Mouse (Mus musculus): ENCODE measurements around the gene Foxf1.

The Foxf1 gene

GRCm38 (mm10) chr8:121084210-121084951 lies at the start of gene Foxf1:
Foxf1 (plus strand) TSS chr8:121084386.
- no peak for DNase-seq

GRCm38 (mm10) chr8:121035611-121036010 lies 48.6 kb upstream of the Foxf1 start:
- DNase-seq = no peak

- DNase-seq = no peak
Measured at GRCm38 (mm10) chr8:121043719-121044440, 40.3 kb upstream of the Foxf1 start.

- DNase-seq = no peak
Measured at GRCm38 (mm10) chr8:121047441-121047840, 36.7 kb upstream of the Foxf1 start.

- no peak for DNase-seq
Measured at GRCm38 (mm10) chr8:121058081-121058480, 26.1 kb upstream of the Foxf1 start.

GRCm38 (mm10) chr8:121059098-121059497 lies 25.1 kb upstream of the Foxf1 start:
- DNase-seq = no peak

- DNase-seq = no peak
Measured at GRCm38 (mm10) chr8:121062521-121062920, 21.7 kb upstream of the Foxf1 start.

- DNase-seq = no peak
Measured at GRCm38 (mm10) chr8:121063649-121064048, 20.5 kb upstream of the Foxf1 start.

GRCm38 (mm10) chr8:121071454-121071853 lies 12.7 kb upstream of the Foxf1 start:
- no peak for DNase-seq

- DNase-seq = no peak
Measured at GRCm38 (mm10) chr8:121072406-121073130, 11.6 kb upstream of the Foxf1 start.

GRCm38 (mm10) chr8:121073174-121074107 lies 10.7 kb upstream of the Foxf1 start:
- no peak for DNase-seq

- no peak for DNase-seq
Measured at GRCm38 (mm10) chr8:121074108-121074847, 9.9 kb upstream of the Foxf1 start.

GRCm38 (mm10) chr8:121074848-121075145 lies 9.4 kb upstream of the Foxf1 start:
- DNase-seq = no peak

- DNase-seq = no peak
Measured at GRCm38 (mm10) chr8:121075936-121076335, 8.2 kb upstream of the Foxf1 start.

- no peak for DNase-seq
Measured at GRCm38 (mm10) chr8:121076555-121076954, 7.6 kb upstream of the Foxf1 start.

GRCm38 (mm10) chr8:121078721-121079120 lies 5.5 kb upstream of the Foxf1 start:
- no peak for DNase-seq

GRCm38 (mm10) chr8:121079201-121079600 lies 5.0 kb upstream of the Foxf1 start:
- no peak for DNase-seq

- DNase-seq = no peak
Measured at GRCm38 (mm10) chr8:121079944-121080343, 4.2 kb upstream of the Foxf1 start.

- no peak for DNase-seq
Measured at GRCm38 (mm10) chr8:121080361-121081090, 3.7 kb upstream of the Foxf1 start.

- no peak for DNase-seq
Measured at GRCm38 (mm10) chr8:121081398-121081797, 2.8 kb upstream of the Foxf1 start.
